Mouse (Mus musculus): ENCODE data around the gene Sytl4.

DNA sequence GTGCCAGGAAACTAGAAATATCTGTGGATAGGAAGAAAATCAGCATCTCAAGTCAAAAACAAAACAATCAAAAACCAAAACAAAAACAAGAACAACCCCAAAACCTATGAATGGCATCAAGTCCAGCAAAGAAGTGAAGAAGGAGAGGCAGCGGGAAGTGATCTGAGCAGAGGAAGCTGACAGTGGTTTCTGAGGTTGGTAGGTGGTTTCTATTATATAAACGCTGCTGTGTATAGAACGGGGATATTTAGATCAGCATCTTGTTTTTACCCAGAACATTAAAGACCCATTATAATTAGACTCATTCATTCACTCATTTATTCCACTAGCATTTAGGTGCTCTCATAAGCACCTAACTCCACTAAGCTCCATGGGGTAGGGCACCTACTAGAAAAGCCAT is 94.3 kb downstream of the Sytl4 start:
- TF ChIP-seq CTCF (IDR thresholded peaks at IDR 0.05; ENCODE audit: borderline replicate concordance, extremely low read depth, insufficient read depth, insufficient read length) (no peak), POLR2A (IDR thresholded peaks at IDR 0.05; ENCODE audit: borderline replicate concordance, extremely low read depth, insufficient read depth, insufficient read length, poor library complexity, severe bottlenecking) (no peak)

Data from brain, embryonic 14.5 days (tissue).